Mouse (Mus musculus): Measurements from ENCODE around the gene Fosl1. TPM values are rescaled to one million over a fixed set of nuclear protein-coding genes. Genes with fewer than 3 reads are reported as not detected.
A peak's percentile ranks its signal among the peaks of the same experiment; 100 is the strongest.

The Fosl1 gene
- total and polyA plus RNA-seq, 2 experiments from 2014 or later, result not detected

DNA sequence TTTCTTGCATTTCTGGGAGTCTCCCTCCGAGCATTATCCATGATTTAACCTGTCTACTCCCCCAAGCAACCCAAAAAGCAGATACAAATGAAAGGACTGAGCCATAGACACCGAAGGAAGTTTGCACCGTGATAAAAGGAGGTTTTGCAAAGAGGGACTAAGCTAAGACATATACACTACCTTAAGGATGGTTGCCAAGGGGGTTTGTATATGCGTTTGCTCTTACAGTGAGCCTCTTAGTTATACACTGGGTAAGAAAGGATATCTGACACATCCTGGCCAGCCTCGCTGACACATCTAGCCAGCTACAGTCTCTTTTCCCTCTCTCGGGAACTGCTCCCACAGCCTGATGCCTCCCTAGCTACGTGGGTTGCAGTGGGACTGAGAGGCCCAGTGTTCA lies 13.4 kb upstream of the Fosl1 start:
- 0 out of 2 replicates have a peak overlapping the region, but pooled peaks have one; percentile 60 for H3K27ac ChIP-seq
- H3K9ac ChIP-seq (replicated peaks; ENCODE audit: low read length), result no peak overlapping the region

DNA sequence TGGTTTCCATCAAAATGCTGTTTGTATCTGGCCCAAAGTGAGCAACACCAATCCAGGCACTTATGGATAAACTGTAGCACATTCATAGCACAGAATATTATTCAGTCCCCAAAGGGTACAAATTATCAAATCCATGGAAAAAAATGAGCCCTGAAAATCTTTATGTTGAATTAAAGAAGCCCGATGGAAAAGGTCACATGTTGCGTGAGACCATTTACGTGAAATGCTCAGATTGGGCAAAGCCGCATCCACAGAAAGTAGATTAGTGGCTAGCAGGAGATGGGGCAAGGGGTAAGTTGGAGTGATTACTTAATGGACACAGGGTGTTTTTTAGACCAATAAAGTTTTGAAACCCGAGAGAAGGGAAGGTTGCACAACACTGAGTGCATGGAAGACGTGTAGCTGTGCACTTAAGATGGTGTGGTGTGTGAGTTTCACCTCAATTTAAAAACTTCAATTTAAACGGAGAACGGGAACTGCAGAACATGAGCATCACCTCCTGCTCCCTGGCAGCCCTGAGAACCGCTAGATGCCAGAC lies 2.9 kb upstream of the Fosl1 start:
- ATAC-seq (no peak), DNase-seq (ENCODE audit: low spot score) (no peak)
- 70% methylated on average over 9 of the region's 9 CpGs for WGBS
- Histone ChIP-seq H3K36me3 (ENCODE audit: insufficient read depth, low read length) (no peaks in the 10 kb centered on the region), H3K27me3 (ENCODE audit: insufficient read depth, low read length) (peaks cover 26% of the 10 kb centered on the region), H3K9ac (replicated peaks; ENCODE audit: low read length) (no peak overlapping the region), H3K9me3 (ENCODE audit: low read length) (no peaks in the 10 kb centered on the region), H3K4me1 (ENCODE audit: insufficient read depth, low read length) (peaks cover 4% of the 10 kb centered on the region), H3K4me3 (ENCODE audit: low read length) (no peak overlapping the region), H3K27ac (no peak overlapping the region), H3K4me2 (ENCODE audit: low read depth, low read length) (no peak overlapping the region)
- TF ChIP-seq CTCF (IDR thresholded peaks at IDR 0.05; ENCODE audit: low read depth), result no peak

More for the DNA sequence above, 13.4 kb upstream of the Fosl1 start:
- Histone ChIP-seq H3K4me3 (ENCODE audit: low read length) (0 out of 2 replicates have a peak overlapping the region, but pooled peaks have one; percentile 15), H3K9me3 (ENCODE audit: low read length) (no peaks in the 10 kb centered on the region), H3K36me3 (ENCODE audit: insufficient read depth, low read length) (no peaks in the 10 kb centered on the region), H3K4me1 (ENCODE audit: insufficient read depth, low read length) (peaks cover 12% of the 10 kb centered on the region; the same call in 1 of the 2 replicates), H3K4me2 (ENCODE audit: low read depth, low read length) (peak overlapping the region; percentile 53; the same call in 1 of the 2 replicates), H3K27me3 (ENCODE audit: insufficient read depth, low read length) (no peaks in the 10 kb centered on the region)
- no peak for TF ChIP-seq CTCF (IDR thresholded peaks at IDR 0.05; ENCODE audit: low read depth)
- DNase-seq (ENCODE audit: low spot score) (no peak), ATAC-seq (no peak)
- 69% methylated on average over 7 of the region's 7 CpGs for WGBS

DNA sequence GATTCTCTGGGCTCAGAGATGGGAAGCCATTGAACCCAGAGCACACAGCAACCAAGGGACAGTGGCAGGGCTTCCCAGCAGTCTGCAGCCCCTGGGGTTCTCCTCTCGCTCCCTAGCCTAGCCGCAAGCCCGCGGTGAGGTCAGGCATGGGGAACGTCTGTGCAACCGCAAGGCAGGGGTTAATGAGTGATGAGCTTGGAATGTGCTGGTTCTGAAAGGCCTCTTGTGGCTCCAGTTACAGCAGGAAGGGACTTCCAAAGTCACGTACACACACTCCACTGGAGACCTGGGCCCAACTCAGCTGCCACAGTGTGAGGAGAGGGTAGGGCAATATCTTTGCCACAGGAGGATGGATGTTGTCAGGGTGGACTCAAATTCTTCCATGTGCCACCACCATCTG lies 2.4 kb upstream of the Fosl1 start:
- H3K9me3 ChIP-seq (ENCODE audit: low read length), result no peaks in the 10 kb centered on the region
- 29% methylated on average over 7 of the region's 7 CpGs for WGBS
- no peak overlapping the region for H3K4me3 ChIP-seq (ENCODE audit: low read length)
- no peak for TF ChIP-seq CTCF (IDR thresholded peaks at IDR 0.05; ENCODE audit: low read depth)
- peaks cover 26% of the 10 kb centered on the region for H3K27me3 ChIP-seq (ENCODE audit: insufficient read depth, low read length)
- no peak overlapping the region for H3K4me2 ChIP-seq (ENCODE audit: low read depth, low read length)
- H3K36me3 ChIP-seq (ENCODE audit: insufficient read depth, low read length), result no peaks in the 10 kb centered on the region
- no peak for ATAC-seq
- DNase-seq (ENCODE audit: low spot score), result no peak
- no peak overlapping the region for H3K27ac ChIP-seq
- no peak overlapping the region for H3K9ac ChIP-seq (replicated peaks; ENCODE audit: low read length)
- peaks cover 4% of the 10 kb centered on the region for H3K4me1 ChIP-seq (ENCODE audit: insufficient read depth, low read length)

DNA sequence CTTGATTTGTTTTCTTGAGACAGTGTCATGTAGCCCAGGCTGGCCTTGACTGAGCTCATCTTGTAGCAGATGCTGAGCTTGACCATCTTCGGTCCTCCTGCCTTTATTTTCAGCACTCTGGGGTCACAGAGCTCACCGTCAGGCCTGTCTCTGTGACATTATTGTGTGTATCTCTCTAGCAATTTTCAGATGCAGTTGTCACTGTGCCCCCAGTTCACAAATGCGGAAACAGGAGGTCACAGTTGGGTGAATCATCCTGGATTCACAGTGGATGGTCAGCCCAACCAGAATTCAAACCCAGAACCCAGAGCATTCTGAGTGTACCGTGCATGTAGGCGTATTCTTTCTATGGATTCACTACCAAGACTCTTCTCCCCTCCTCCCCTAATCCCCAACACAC lies 1.6 kb upstream of the Fosl1 start:
- ATAC-seq, result no peak
- Histone ChIP-seq H3K9me3 (ENCODE audit: low read length) (no peaks in the 10 kb centered on the region), H3K9ac (replicated peaks; ENCODE audit: low read length) (no peak overlapping the region), H3K27ac (no peak overlapping the region), H3K4me1 (ENCODE audit: insufficient read depth, low read length) (peaks cover 4% of the 10 kb centered on the region), H3K27me3 (ENCODE audit: insufficient read depth, low read length) (peaks cover 29% of the 10 kb centered on the region), H3K36me3 (ENCODE audit: insufficient read depth, low read length) (no peaks in the 10 kb centered on the region), H3K4me3 (ENCODE audit: low read length) (no peak overlapping the region), H3K4me2 (ENCODE audit: low read depth, low read length) (no peak overlapping the region)
- 87% methylated on average over 5 of the region's 5 CpGs for WGBS
- no peak for TF ChIP-seq CTCF (IDR thresholded peaks at IDR 0.05; ENCODE audit: low read depth)
- no peak for DNase-seq (ENCODE audit: low spot score)

DNA sequence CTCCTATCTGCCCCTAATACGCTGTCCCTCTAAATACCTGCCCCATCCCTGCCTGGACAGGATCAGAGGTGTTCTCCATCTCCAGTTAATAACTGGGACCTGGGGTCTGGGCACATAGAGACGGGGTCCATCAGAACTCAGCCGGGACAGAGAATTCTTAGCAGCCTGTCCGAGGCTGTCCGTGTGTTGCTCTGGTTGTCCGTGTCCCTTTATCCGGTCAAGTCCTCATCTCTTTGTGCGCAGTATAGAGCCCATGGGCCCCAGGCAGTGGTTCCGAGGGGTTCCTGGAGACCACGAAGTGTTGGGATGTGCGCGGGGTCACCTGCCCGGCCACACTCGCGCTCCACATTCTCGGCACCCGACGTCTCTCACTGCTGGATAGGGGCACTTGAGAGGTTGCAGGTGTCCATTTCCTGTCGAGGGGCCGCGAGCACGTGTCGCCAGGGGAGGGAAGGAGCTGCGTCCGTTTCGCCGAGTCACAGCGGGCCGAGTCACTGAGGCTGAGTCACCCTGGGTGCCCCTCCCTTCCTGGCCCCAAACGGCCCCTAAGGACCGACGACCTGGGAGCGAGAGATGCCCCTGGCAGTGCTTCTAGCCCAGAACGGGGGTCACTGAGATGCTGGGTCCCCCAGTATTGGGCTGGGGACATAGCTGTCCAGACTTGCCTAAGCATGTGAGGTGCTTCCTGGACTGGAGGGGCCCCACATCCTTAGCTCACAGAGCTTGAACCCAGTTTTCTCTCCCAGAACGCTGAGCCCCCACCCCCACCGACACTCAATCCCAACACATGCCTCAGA lies 1.2 kb downstream of the Fosl1 start:
- Histone ChIP-seq H3K4me3 (ENCODE audit: low read length) (peak overlapping the region; percentile 57), H3K4me1 (ENCODE audit: insufficient read depth, low read length) (peaks cover 4% of the 10 kb centered on the region), H3K27me3 (ENCODE audit: insufficient read depth, low read length) (peaks cover 29% of the 10 kb centered on the region), H3K4me2 (ENCODE audit: low read depth, low read length) (peak overlapping the region; percentile 97), H3K9ac (replicated peaks; ENCODE audit: low read length) (peak overlapping the region; percentile 35; the same call in 1 of the 2 replicates), H3K27ac (no peak overlapping the region), H3K36me3 (ENCODE audit: insufficient read depth, low read length) (no peaks in the 10 kb centered on the region), H3K9me3 (ENCODE audit: low read length) (no peaks in the 10 kb centered on the region)
- ATAC-seq (peak; percentile 24; the same call in 1 of the 2 replicates), DNase-seq (ENCODE audit: low spot score) (no peak)
- 10% methylated on average over 34 of the region's 36 CpGs for WGBS
- TF ChIP-seq CTCF (IDR thresholded peaks at IDR 0.05; ENCODE audit: low read depth), result no peak

DNA sequence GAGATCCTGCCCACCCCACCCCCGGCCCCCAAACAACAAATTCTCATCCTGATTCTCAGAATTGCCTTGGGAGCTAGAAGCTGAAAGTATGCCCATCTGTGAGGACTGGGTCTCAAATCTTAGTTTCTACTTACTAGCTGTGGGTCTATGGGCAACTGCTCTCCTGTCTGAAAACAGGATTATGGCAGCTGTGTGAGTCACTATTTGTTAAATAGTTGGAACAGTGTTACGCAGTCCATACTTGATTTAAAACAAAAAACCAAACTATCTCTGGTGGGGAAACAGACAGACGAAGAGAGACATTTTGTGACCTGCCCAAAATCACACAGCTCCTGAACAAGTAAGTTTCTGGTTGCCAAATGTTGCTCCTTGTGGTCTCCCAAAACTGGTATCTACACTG lies 2.3 kb downstream of the Fosl1 start:
- Histone ChIP-seq H3K4me2 (ENCODE audit: low read depth, low read length) (no peak overlapping the region), H3K27me3 (ENCODE audit: insufficient read depth, low read length) (peaks cover 29% of the 10 kb centered on the region), H3K9ac (replicated peaks; ENCODE audit: low read length) (no peak overlapping the region), H3K4me3 (ENCODE audit: low read length) (no peak overlapping the region), H3K36me3 (ENCODE audit: insufficient read depth, low read length) (no peaks in the 10 kb centered on the region), H3K27ac (no peak overlapping the region), H3K9me3 (ENCODE audit: low read length) (no peaks in the 10 kb centered on the region), H3K4me1 (ENCODE audit: insufficient read depth, low read length) (peaks cover 4% of the 10 kb centered on the region)
- 88% methylated on average over 3 of the region's 3 CpGs for WGBS
- ATAC-seq (no peak), DNase-seq (ENCODE audit: low spot score) (no peak)
- no peak for TF ChIP-seq CTCF (IDR thresholded peaks at IDR 0.05; ENCODE audit: low read depth)

DNA sequence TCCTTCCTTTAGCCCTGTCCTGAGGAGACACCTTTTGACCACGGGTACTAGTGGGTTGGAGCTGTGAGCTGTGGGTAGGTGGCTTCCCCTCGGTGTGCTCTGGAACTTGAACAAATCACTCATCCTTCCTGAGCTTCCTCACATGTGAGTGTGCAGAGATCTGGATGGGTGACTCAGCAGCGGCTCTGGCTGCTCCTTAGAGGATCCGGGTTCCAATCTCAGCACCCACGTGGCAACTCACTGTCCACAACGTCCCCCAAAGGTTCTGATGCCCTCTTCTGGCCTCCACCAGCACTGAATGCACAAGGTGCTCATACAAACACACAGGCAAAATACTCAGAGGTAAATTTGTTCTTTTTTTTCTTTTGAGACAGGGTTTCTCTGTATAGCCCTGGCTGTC lies 4.4 kb downstream of the Fosl1 start:
- no peak for ATAC-seq
- H3K9me3 ChIP-seq (ENCODE audit: low read length), result no peaks in the 10 kb centered on the region
- no peak for DNase-seq (ENCODE audit: low spot score)
- H3K4me1 ChIP-seq (ENCODE audit: insufficient read depth, low read length), result peaks cover 18% of the 10 kb centered on the region
- H3K27me3 ChIP-seq (ENCODE audit: insufficient read depth, low read length), result peaks cover 25% of the 10 kb centered on the region
- H3K4me2 ChIP-seq (ENCODE audit: low read depth, low read length), result no peak overlapping the region
- WGBS, result 82% methylated on average over 6 of the region's 6 CpGs
- 0 out of 2 replicates have a peak, but pooled peaks have one; percentile 1 for TF ChIP-seq CTCF (IDR thresholded peaks at IDR 0.05; ENCODE audit: low read depth)
- no peak overlapping the region for H3K9ac ChIP-seq (replicated peaks; ENCODE audit: low read length)
- H3K36me3 ChIP-seq (ENCODE audit: insufficient read depth, low read length), result no peaks in the 10 kb centered on the region
- H3K27ac ChIP-seq, result no peak overlapping the region
- no peak overlapping the region for H3K4me3 ChIP-seq (ENCODE audit: low read length)
